Mouse (Mus musculus) limb, embryonic 11.5 days (tissue): ENCODE measurements at regions not wholly inside any gene's neighbourhood (a gene's known extent, or its start where the extent isn't known, plus 50 kb on each side); places are given as distances from the start of the nearest gene placed in this dataset.

Source experiments
- ATAC-seq: fragments of 200-750 bp; cut with Nextera tagmentation; 2 replicates; pipeline ENCODE4 v1.8.0; 2017; ENCODE audit warnings: low read depth; ENCODE audit not compliant: insufficient number of reproducible peaks, low FRiP score, low TSS enrichment
- DNase-seq: peaks from one replicate; pipeline ENCODE4 v3.0.0-alpha.2; 2015; ENCODE audit warnings: low spot score
- H3K27ac ChIP-seq: fragments of 300-500 bp; sonication (generic); replicated peaks from 2 replicates; pipeline ENCODE4 v1.5.1; 2014; ENCODE audit warnings: low read depth, mild to moderate bottlenecking, low read length
- H3K27me3 ChIP-seq: fragments of 300-500 bp; sonication (generic); 2 replicates; pipeline ENCODE4 v1.6.1; 2014; ENCODE audit warnings: mild to moderate bottlenecking, low read length, mixed read lengths; ENCODE audit not compliant: control insufficient read depth, insufficient read depth
- H3K36me3 ChIP-seq: fragments of 300-500 bp; sonication (generic); 2 replicates; pipeline ENCODE4 v1.6.1; 2014; ENCODE audit warnings: mild to moderate bottlenecking, low read length, moderate library complexity, mixed read lengths; ENCODE audit not compliant: control insufficient read depth, insufficient read depth
- H3K4me1 ChIP-seq: fragments of 300-500 bp; sonication (generic); 2 replicates; pipeline ENCODE4 v1.6.1; 2014; ENCODE audit warnings: low read length, mixed read lengths; ENCODE audit not compliant: control insufficient read depth, insufficient read depth
- H3K4me2 ChIP-seq: fragments of 300-500 bp; sonication (generic); 2 replicates; pipeline ENCODE4 v1.6.1; 2014; ENCODE audit warnings: low read depth, mild to moderate bottlenecking, moderate library complexity; ENCODE audit not compliant: severe bottlenecking
- H3K4me3 ChIP-seq: fragments of 300-500 bp; sonication (generic); 2 replicates; pipeline ENCODE4 v1.5.1; 2014; ENCODE audit warnings: low read depth, low read length
- H3K9ac ChIP-seq: fragments of 300-500 bp; sonication (generic); 2 replicates; pipeline ENCODE4 v1.6.1; 2014; ENCODE audit warnings: mild to moderate bottlenecking, low read length
- H3K9me3 ChIP-seq: fragments of 300-500 bp; sonication (generic); 2 replicates; pipeline ENCODE4 v1.6.1; 2016; ENCODE audit warnings: low read length; ENCODE audit not compliant: control insufficient read depth
- WGBS: fragments of 180-500 bp; shearing (Covaris S2); extraction: QIAGEN DNeasy Blood & Tissue Kit; methylation state at CpG from one replicate; pipeline ENCODE4 v1.1.7; 2014; 5-methylcytosine and 5-hydroxymethylcytosine counted together

DNA sequence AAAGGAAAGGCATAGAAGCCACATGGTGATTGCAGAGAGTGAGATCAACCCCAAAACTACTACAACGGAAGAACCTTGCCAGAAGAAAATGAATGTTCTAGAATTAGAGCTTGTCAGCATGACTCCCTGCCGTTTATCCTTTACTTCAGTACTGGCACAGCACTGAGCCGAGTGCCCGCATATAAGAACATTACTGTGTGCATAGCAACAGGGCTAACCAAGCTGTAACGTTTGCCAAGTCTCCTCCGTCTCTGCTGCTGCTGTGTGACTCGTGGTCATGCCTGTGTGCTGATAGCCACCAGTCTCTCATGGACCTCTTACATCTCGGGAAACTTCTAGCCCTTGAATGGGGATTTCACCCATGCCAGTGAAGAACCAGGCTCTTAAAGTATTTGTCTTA is 228.1 kb upstream of the Zdhhc25 start:
- Histone ChIP-seq H3K4me2 (no peak overlapping the region), H3K27ac (no peak overlapping the region), H3K9me3 (no peaks in the 10 kb centered on the region), H3K4me1 (no peaks in the 10 kb centered on the region), H3K27me3 (no peaks in the 10 kb centered on the region), H3K4me3 (no peak overlapping the region), H3K36me3 (no peaks in the 10 kb centered on the region), H3K9ac (no peak overlapping the region)
- ATAC-seq: no peak
- no peak for DNase-seq
- WGBS: 81% methylated on average over 8 of the region's 8 CpGs

DNA sequence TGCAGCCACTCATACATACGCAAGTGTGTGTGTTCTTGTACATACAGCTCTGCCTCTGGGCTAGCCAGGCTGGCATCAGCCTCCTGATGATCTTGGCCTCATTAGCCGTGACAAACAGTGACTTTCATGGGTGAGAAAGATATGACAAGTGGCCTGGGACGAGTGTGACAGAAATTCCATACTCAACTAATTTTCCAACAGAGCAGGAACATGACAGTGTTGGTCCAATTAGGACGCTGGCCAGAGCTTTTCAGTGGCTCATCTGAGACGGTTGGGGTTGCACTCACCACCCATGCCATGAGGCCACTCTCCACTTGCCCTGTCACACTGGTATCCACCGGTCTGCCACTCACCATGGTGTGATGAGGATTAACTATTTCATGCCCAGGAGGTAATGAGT is 226.2 kb upstream of the Zdhhc25 start:
- H3K9me3 ChIP-seq: no peaks in the 10 kb centered on the region
- no peak overlapping the region for H3K9ac ChIP-seq
- DNase-seq (no peak), ATAC-seq (no peak)
- 67% methylated on average over 6 of the region's 6 CpGs for WGBS
- no peaks in the 10 kb centered on the region for H3K27me3 ChIP-seq
- H3K36me3 ChIP-seq: no peaks in the 10 kb centered on the region
- no peak overlapping the region for H3K4me3 ChIP-seq
- H3K27ac ChIP-seq: no peak overlapping the region
- no peaks in the 10 kb centered on the region for H3K4me1 ChIP-seq
- H3K4me2 ChIP-seq: no peak overlapping the region

DNA sequence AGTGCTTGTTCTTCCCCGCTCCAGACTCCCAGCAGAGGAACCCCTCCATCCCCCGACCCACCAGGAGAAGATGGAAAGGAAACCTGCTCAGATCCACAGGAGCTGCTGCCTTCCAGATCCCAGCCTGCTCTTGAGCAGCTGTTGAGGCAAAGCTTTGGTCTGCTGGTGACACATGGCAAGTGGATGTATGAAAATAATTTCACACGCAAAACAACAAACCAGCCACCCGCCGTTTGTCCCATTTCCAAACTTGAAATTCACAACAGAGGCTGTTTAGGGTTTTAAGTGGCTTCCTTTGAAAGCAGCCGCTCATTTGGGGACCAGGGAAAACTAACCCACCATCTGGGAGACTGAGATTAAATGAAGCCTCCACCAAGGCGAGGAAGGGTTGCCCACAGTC is 220.8 kb upstream of the Zdhhc25 start:
- DNase-seq: no peak
- no peak overlapping the region for H3K4me2 ChIP-seq
- no peak for ATAC-seq
- 69% methylated on average over 7 of the region's 7 CpGs for WGBS
- no peak overlapping the region for H3K27ac ChIP-seq
- no peaks in the 10 kb centered on the region for H3K4me1 ChIP-seq
- H3K27me3 ChIP-seq: no peaks in the 10 kb centered on the region
- no peaks in the 10 kb centered on the region for H3K36me3 ChIP-seq
- H3K9me3 ChIP-seq: no peaks in the 10 kb centered on the region
- H3K9ac ChIP-seq: no peak overlapping the region
- no peak overlapping the region for H3K4me3 ChIP-seq

- Histone ChIP-seq H3K27ac (no peak overlapping the region), H3K4me2 (no peak overlapping the region), H3K9ac (no peak overlapping the region), H3K9me3 (no peaks in the 10 kb centered on the region), H3K36me3 (no peaks in the 10 kb centered on the region), H3K27me3 (no peaks in the 10 kb centered on the region), H3K4me3 (no peak overlapping the region), H3K4me1 (no peaks in the 10 kb centered on the region)
- no peak for DNase-seq
- no peak for ATAC-seq
- WGBS: 17% methylated on average over 6 of the region's 6 CpGs
These were observed 220.0 kb upstream of the Zdhhc25 start for GRCm38 (mm10) chr15:88379951-88380623.

DNA sequence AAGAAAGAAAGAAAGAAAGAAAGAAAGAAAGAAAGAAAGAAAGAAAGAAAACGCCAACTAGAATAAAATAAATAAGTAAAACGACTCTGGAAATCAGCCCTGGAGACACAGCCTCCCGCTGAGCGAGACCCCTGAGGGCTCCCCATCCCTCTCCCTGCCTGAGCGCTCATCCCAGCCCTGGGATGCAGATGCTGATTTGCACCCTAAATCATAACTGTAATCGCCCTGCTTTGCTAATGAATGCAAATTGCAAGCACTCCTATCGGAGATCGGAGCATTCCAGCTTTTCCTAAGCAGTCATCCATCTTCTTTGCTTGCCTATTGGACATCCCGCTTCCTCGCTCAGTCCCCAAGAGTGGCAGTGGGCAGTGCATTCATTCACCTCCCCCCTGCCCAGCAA is 218.7 kb upstream of the Zdhhc25 start:
- ATAC-seq: no peak
- Histone ChIP-seq H3K9me3 (no peaks in the 10 kb centered on the region), H3K27me3 (no peaks in the 10 kb centered on the region), H3K4me1 (no peaks in the 10 kb centered on the region), H3K9ac (no peak overlapping the region), H3K36me3 (no peaks in the 10 kb centered on the region), H3K4me2 (no peak overlapping the region), H3K4me3 (no peak overlapping the region), H3K27ac (no peak overlapping the region)
- 37% methylated on average over 10 of the region's 10 CpGs for WGBS
- DNase-seq: no peak

DNA sequence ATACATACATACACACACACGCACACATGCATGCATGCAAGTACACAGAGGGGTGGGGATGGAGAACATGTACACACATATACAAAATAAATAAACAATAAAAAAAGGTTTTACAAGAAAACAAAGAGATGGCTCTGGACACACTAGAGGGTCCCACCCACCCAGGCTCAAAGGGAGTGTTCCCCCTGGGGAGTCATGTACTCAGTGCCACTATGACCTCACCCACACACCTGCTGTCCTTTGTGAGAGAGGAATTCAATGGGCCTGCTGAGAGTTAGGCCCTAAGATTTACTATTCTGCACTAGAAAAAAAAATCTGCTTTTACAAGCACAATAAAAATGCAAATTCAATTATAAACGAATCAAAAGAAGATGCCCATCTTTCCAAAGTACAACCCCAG is 214.2 kb upstream of the Zdhhc25 start:
- DNase-seq (no peak), ATAC-seq (no peak)
- Histone ChIP-seq H3K36me3 (no peaks in the 10 kb centered on the region), H3K27ac (no peak overlapping the region), H3K27me3 (no peaks in the 10 kb centered on the region), H3K4me1 (no peaks in the 10 kb centered on the region), H3K9ac (no peak overlapping the region), H3K9me3 (no peaks in the 10 kb centered on the region), H3K4me2 (no peak overlapping the region), H3K4me3 (no peak overlapping the region)
- WGBS: 66% methylated on average over 2 of the region's 2 CpGs

- H3K27ac ChIP-seq: no peak overlapping the region
- no peaks in the 10 kb centered on the region for H3K36me3 ChIP-seq
- 41% methylated on average over 6 of the region's 6 CpGs for WGBS
- ATAC-seq (no peak), DNase-seq (no peak)
- no peak overlapping the region for H3K4me2 ChIP-seq
- H3K4me3 ChIP-seq: no peak overlapping the region
- H3K4me1 ChIP-seq: no peaks in the 10 kb centered on the region
- no peaks in the 10 kb centered on the region for H3K27me3 ChIP-seq
- no peaks in the 10 kb centered on the region for H3K9me3 ChIP-seq
- H3K9ac ChIP-seq: no peak overlapping the region
These were observed 213.4 kb upstream of the Zdhhc25 start for GRCm38 (mm10) chr15:88386711-88387110.

DNA sequence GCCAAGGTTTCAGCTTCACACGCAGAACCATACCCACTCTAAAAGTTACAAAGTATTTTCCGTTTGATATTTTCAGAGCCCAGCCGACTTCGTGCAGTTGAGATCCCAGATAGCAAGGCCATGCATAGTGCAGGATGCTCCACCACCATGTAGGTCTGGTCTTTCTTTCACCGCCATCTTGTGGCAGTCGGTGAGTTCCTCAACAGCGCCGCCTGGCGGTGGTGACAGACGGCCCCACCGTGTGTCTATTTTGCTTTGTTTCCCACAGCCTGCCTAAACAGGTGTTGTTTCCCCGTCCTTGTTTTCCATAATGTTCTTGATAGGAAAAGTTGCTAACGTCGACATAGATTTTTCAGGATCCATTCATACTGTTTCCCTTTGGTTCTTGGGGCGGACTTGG is 208.3 kb upstream of the Zdhhc25 start:
- H3K9me3 ChIP-seq: no peaks in the 10 kb centered on the region
- H3K36me3 ChIP-seq: no peaks in the 10 kb centered on the region
- WGBS: 88% methylated on average over 15 of the region's 15 CpGs
- H3K27ac ChIP-seq: no peak overlapping the region
- no peak overlapping the region for H3K4me2 ChIP-seq
- no peak overlapping the region for H3K9ac ChIP-seq
- ATAC-seq: no peak
- DNase-seq: no peak
- H3K27me3 ChIP-seq: no peaks in the 10 kb centered on the region
- no peaks in the 10 kb centered on the region for H3K4me1 ChIP-seq
- no peak overlapping the region for H3K4me3 ChIP-seq

GRCm38 (mm10) chr15:88399064-88399463 is 201.0 kb upstream of the Zdhhc25 start:
- Histone ChIP-seq H3K4me3 (no peak overlapping the region), H3K27ac (no peak overlapping the region), H3K4me2 (no peak overlapping the region), H3K9me3 (no peaks in the 10 kb centered on the region), H3K9ac (no peak overlapping the region), H3K4me1 (no peaks in the 10 kb centered on the region), H3K36me3 (no peaks in the 10 kb centered on the region), H3K27me3 (no peaks in the 10 kb centered on the region)
- ATAC-seq (no peak), DNase-seq (peak; percentile 40)
- 49% methylated on average over 5 of the region's 5 CpGs for WGBS
